Mouse (Mus musculus) liver, adult 2 months (tissue): ENCODE data around the gene Btbd35f27. TPM values are rescaled to one million over a fixed set of nuclear protein-coding genes. Genes with fewer than 3 reads are reported as not detected.
"Not testable (repeated sequence)": the region's sequence is repeated elsewhere in the genome, so short reads cannot be mapped to it uniquely, and the experiment has no call there.

Experiments
- DNase-seq: peaks from one replicate; pipeline ENCODE4 v3.0.0-alpha.2; 2011; ENCODE audit warnings: low read depth, low spot score; ENCODE audit errors: extremely low read depth
- H3K27ac ChIP-seq: fragments of 200-500 bp; replicated peaks from 2 replicates; pipeline ENCODE4 v1.5.1; 2012; ENCODE audit warnings: low read depth, mild to moderate bottlenecking, control low read depth, inconsistent platforms, low read length; ENCODE audit not compliant: insufficient read depth
- H3K27me3 ChIP-seq: fragments of 200-500 bp; 2 replicates; pipeline ENCODE4 v1.6.1; 2012; ENCODE audit warnings: mild to moderate bottlenecking, moderate library complexity, low read length, inconsistent platforms; ENCODE audit not compliant: control insufficient read depth, insufficient read depth
- H3K36me3 ChIP-seq: fragments of 200-500 bp; 2 replicates; pipeline ENCODE4 v1.6.1; 2012; ENCODE audit warnings: low read length, inconsistent platforms; ENCODE audit not compliant: control insufficient read depth, insufficient read depth
- H3K4me1 ChIP-seq: fragments of 200-500 bp; 2 replicates; pipeline ENCODE4 v1.6.1; 2011; ENCODE audit warnings: low read length; ENCODE audit not compliant: control insufficient read depth, insufficient read depth
- H3K4me3 ChIP-seq: fragments of 200-500 bp; 2 replicates; pipeline ENCODE4 v1.5.1; 2011; ENCODE audit warnings: low read depth, mild to moderate bottlenecking, control low read depth, low read length, moderate library complexity; ENCODE audit not compliant: insufficient read depth
- H3K79me2 ChIP-seq: fragments of 200-500 bp; 2 replicates; pipeline ENCODE4 v1.6.1; 2012; ENCODE audit warnings: inconsistent platforms, mild to moderate bottlenecking, low read length, moderate library complexity; ENCODE audit not compliant: control insufficient read depth, insufficient read depth
- H3K9ac ChIP-seq: fragments of 200-500 bp; 2 replicates; pipeline ENCODE4 v1.6.1; 2012; ENCODE audit warnings: low read depth, mild to moderate bottlenecking, control low read depth, inconsistent platforms, low read length
- WGBS: fragments of 180-500 bp; shearing (Covaris S2); methylation state at CpG from one replicate; pipeline ENCODE4 v1.1.7; 2018; 5-methylcytosine and 5-hydroxymethylcytosine counted together
- polyA plus RNA-seq: library from polyadenylated mRNA; depleted of rRNA; stranded (reverse); fragments of >200 nt; gene quantifications from 2 replicates; pipeline ENCODE4 v1.2.3, GENCODE M21; 2012; rRNA removed
- total RNA-seq: library from RNA; depleted of rRNA; stranded (reverse); fragments of >200 nt; gene quantifications from 2 replicates; pipeline ENCODE4 v1.2.3, GENCODE M21; 2014; rRNA removed

Btbd35f27 gene
- total RNA-seq (not detected in 2 replicates), polyA plus RNA-seq (not detected in 2 replicates)

DNA sequence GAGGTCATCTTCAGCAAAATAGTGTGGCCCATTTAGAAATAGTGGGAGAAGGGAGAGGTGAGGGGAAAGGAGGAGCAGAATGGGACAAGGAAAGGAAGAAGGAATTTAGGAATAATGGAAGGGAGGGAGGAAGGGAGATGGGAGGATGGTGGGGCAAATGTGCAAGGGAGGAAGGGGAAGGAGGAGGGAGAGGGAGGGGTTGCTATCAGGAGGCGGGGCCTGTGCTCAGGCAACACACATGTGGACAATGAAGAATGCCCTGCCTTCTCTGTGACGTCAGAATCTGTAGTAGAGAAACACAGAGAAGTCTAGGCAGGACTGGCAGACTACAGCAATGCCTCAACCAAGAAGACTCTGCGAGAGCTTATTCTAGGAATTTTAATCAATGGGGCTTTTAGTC is at the start of gene Btbd35f27:
Gene Btbd35f27, plus strand, starts transcription at position 301 of the 400 bp plus-strand sequence.
- not testable (repeated sequence) for H3K4me1 ChIP-seq, H3K36me3 ChIP-seq
- 85% methylated on average over 1 of the region's 3 CpGs for WGBS

More for the DNA sequence above, at the start of gene Btbd35f27:
- not testable (repeated sequence) for H3K79me2 ChIP-seq, H3K27ac ChIP-seq, H3K4me3 ChIP-seq, H3K27me3 ChIP-seq, DNase-seq, H3K9ac ChIP-seq

Other genes with a start within 250 kb of the Btbd35f27 start
- gene Btbd35f4, start 151.6 kb upstream of the Btbd35f27 start, total RNA-seq, result not detected in 2 replicates
- not detected in 2 replicates for gene Btbd35f4, start 151.6 kb upstream of the Btbd35f27 start, polyA plus RNA-seq